Mouse (Mus musculus) ES-E14 (cell line): ENCODE measurements around the gene Rpgr. TPM values are rescaled to one million over a fixed set of nuclear protein-coding genes. Genes with fewer than 3 reads are reported as not detected.

Source experiments
- DNase-seq: peaks from one replicate; pipeline ENCODE4 v3.0.0-alpha.2; 2013; ENCODE audit warnings: low read depth, low spot score
- H3K27ac ChIP-seq: 2 replicates; pipeline ENCODE4 v1.5.1; 2012; ENCODE audit warnings: low read depth, mild to moderate bottlenecking, low read length, moderate library complexity, mixed read lengths; ENCODE audit not compliant: poor library complexity, insufficient read depth, severe bottlenecking
- H3K36me3 ChIP-seq: 2 replicates; pipeline ENCODE4 v1.6.1; 2012; ENCODE audit warnings: mild to moderate bottlenecking, low read length, moderate library complexity, mixed read lengths; ENCODE audit not compliant: control insufficient read depth, poor library complexity, insufficient read depth, severe bottlenecking
- H3K4me1 ChIP-seq, 2 experiments: fragments of 150-350 bp in 1 of 2; sonication (generic) in 1 of 2; 2 replicates each; pipeline ENCODE4 v1.6.1; 2012; ENCODE audit warnings: low read length in 2 of 2, mild to moderate bottlenecking in 1 of 2, mixed read lengths in 1 of 2; ENCODE audit not compliant: control insufficient read depth in 2 of 2, insufficient read depth in 2 of 2, poor library complexity in 1 of 2
- H3K4me3 ChIP-seq, 2 experiments: fragments of 150-350 bp in 1 of 2; sonication (generic) in 1 of 2; 2 replicates each; pipeline ENCODE4 v1.5.1; 2012; ENCODE audit warnings: low read length in 2 of 2, low read depth in 1 of 2, mild to moderate bottlenecking in 1 of 2, mixed read lengths in 1 of 2; ENCODE audit not compliant: insufficient read depth in 1 of 2, poor library complexity in 1 of 2, severe bottlenecking in 1 of 2
- H3K9ac ChIP-seq: 2 replicates; pipeline ENCODE4 v1.6.1; 2012; ENCODE audit warnings: low read depth, mild to moderate bottlenecking, low read length, mixed read lengths; ENCODE audit not compliant: poor library complexity, insufficient read depth, severe bottlenecking
- H3K9me3 ChIP-seq: fragments of 150-350 bp; sonication (generic); 2 replicates; pipeline ENCODE4 v1.6.1; 2012; ENCODE audit warnings: low read depth, mild to moderate bottlenecking, low read length; ENCODE audit not compliant: control insufficient read depth, insufficient read depth
- CHD2 ChIP-seq: IDR thresholded peaks from 2 replicates; pipeline ENCODE4 v1.6.1; 2014; ENCODE audit warnings: mild to moderate bottlenecking, low read depth, low read length, inconsistent platforms
- HCFC1 ChIP-seq: IDR thresholded peaks from 2 replicates; pipeline ENCODE4 v1.6.1; 2012; ENCODE audit warnings: low read length, inconsistent platforms, borderline replicate concordance; ENCODE audit not compliant: insufficient read depth
- MAFK ChIP-seq: IDR thresholded peaks from 2 replicates; pipeline ENCODE4 v1.6.1; 2014; ENCODE audit warnings: mild to moderate bottlenecking, low read depth, low read length, inconsistent platforms; ENCODE audit not compliant: insufficient read depth
- ZC3H11A ChIP-seq: IDR thresholded peaks from 2 replicates; pipeline ENCODE4 v1.6.1; 2012; ENCODE audit warnings: low read depth, mild to moderate bottlenecking, inconsistent platforms, low read length, borderline replicate concordance
- ZNF384 ChIP-seq: IDR thresholded peaks from 2 replicates; pipeline ENCODE4 v1.6.1; 2012; ENCODE audit warnings: low read depth, low read length, inconsistent platforms
- in situ Hi-C, 2 experiments: fragments of 600-800 bp; cut with MboI; formaldehyde crosslinking; loops; one replicate each; pipeline ENCODE4 v1.15.1; 2025; ENCODE audit warnings: low sequenced_read_pairs in 2 of 2, inconsistent platforms in 1 of 2; ENCODE audit not compliant: unreplicated experiment in 2 of 2
- total RNA-seq: library from RNA; depleted of rRNA; stranded (reverse); fragments of 300-350 nt; gene quantifications from 2 replicates; pipeline ENCODE4 v1.2.3, GENCODE M21; 2012

Rpgr gene
- total RNA-seq, 1 experiment, result 5.1 TPM

- Histone ChIP-seq H3K9ac (no peak overlapping the region), H3K4me1 (no peaks in the 10 kb centered on the region), H3K9me3 (no peaks in the 10 kb centered on the region), H3K27ac (no peak overlapping the region), H3K36me3 (no peaks in the 10 kb centered on the region), H3K4me3 (no peak overlapping the region)
- in situ Hi-C loops, result no loop called here
- no peak for DNase-seq
- TF ChIP-seq ZNF384, result no peak
- TF ChIP-seq HCFC1, result no peak
These were observed 120.9 kb downstream of the Rpgr start for GRCm38 (mm10) chrX:10095797-10096196.

- Histone ChIP-seq H3K36me3 (no peaks in the 10 kb centered on the region), H3K4me1 (no peaks in the 10 kb centered on the region), H3K9me3 (no peaks in the 10 kb centered on the region), H3K9ac (no peak overlapping the region), H3K27ac (no peak overlapping the region), H3K4me3 (no peak overlapping the region)
- in situ Hi-C loops, result no loop called here
- no peak for TF ChIP-seq HCFC1
- TF ChIP-seq ZNF384, result no peak
- no peak for TF ChIP-seq MAFK
- TF ChIP-seq ZC3H11A, result no peak
- TF ChIP-seq CHD2, result no peak
- no peak for DNase-seq
These were observed 136.3 kb downstream of the Rpgr start for GRCm38 (mm10) chrX:10080385-10080784.

GRCm38 (mm10) chrX:10079981-10080380 is 136.7 kb downstream of the Rpgr start:
- H3K4me3 ChIP-seq, result no peak overlapping the region
- no peak for TF ChIP-seq ZC3H11A
- no peak for TF ChIP-seq HCFC1
- no peak for TF ChIP-seq MAFK
- no peak for TF ChIP-seq ZNF384
- no peak for TF ChIP-seq CHD2

GRCm38 (mm10) chrX:10073966-10074365 is 142.8 kb downstream of the Rpgr start:
- no peak for TF ChIP-seq ZNF384
- no peak for TF ChIP-seq MAFK
- no peak for TF ChIP-seq ZC3H11A
- TF ChIP-seq HCFC1, result no peak
- no peak for TF ChIP-seq CHD2
- DNase-seq, result no peak
- no peaks in the 10 kb centered on the region for H3K36me3 ChIP-seq
- H3K9me3 ChIP-seq, result no peaks in the 10 kb centered on the region
- no peaks in the 10 kb centered on the region for H3K4me1 ChIP-seq
- in situ Hi-C loops, result no loop called here
- no peak overlapping the region for H3K27ac ChIP-seq
- no peak overlapping the region for H3K4me3 ChIP-seq
- H3K9ac ChIP-seq, result no peak overlapping the region

More at GRCm38 (mm10) chrX:10079981-10080380, 136.7 kb downstream of the Rpgr start:
- in situ Hi-C loops, result no loop called here
- Histone ChIP-seq H3K27ac (no peak overlapping the region), H3K9me3 (no peaks in the 10 kb centered on the region), H3K9ac (no peak overlapping the region), H3K36me3 (no peaks in the 10 kb centered on the region), H3K4me1 (no peaks in the 10 kb centered on the region)
- no peak for DNase-seq

- H3K27ac ChIP-seq, result no peak overlapping the region
- TF ChIP-seq MAFK, result no peak
- no peak for TF ChIP-seq ZNF384
- TF ChIP-seq CHD2, result no peak
- TF ChIP-seq ZC3H11A, result no peak
- no peak for TF ChIP-seq HCFC1
- no peaks in the 10 kb centered on the region for H3K9me3 ChIP-seq
- H3K9ac ChIP-seq, result no peak overlapping the region
- DNase-seq, result no peak
- H3K36me3 ChIP-seq, result no peaks in the 10 kb centered on the region
- in situ Hi-C loops, result no loop called here
- H3K4me3 ChIP-seq, result no peak overlapping the region
- H3K4me1 ChIP-seq, result no peaks in the 10 kb centered on the region
These were observed 145.2 kb downstream of the Rpgr start for GRCm38 (mm10) chrX:10071529-10071928.
